Mouse (Mus musculus): Measurements from ENCODE around the gene Adgrb3.
"Not testable (repeated sequence)": the region's sequence is repeated elsewhere in the genome, so short reads cannot be mapped to it uniquely, and the experiment has no call there.

Gene Adgrb3

GRCm38 (mm10) chr1:25510321-25511055, 319.0 kb downstream of the Adgrb3 start:
- no peak for DNase-seq (ENCODE audit: low spot score in 2 of 2)

- no peak for DNase-seq (ENCODE audit: low spot score in 2 of 2)
Measured at GRCm38 (mm10) chr1:25504313-25504712, 325.2 kb downstream of the Adgrb3 start.

- no peak for DNase-seq (ENCODE audit: low spot score in 2 of 2)
Measured at GRCm38 (mm10) chr1:25503524-25503923, 326.0 kb downstream of the Adgrb3 start.

GRCm38 (mm10) chr1:25495202-25495914, 334.1 kb downstream of the Adgrb3 start:
- no peak for DNase-seq (ENCODE audit: low spot score in 2 of 2)

GRCm38 (mm10) chr1:25491503-25491902, 338.0 kb downstream of the Adgrb3 start:
- DNase-seq (ENCODE audit: low spot score in 2 of 2), result no peak

- no peak for DNase-seq (ENCODE audit: low spot score in 2 of 2)
Measured at GRCm38 (mm10) chr1:25490174-25490573, 339.3 kb downstream of the Adgrb3 start.

GRCm38 (mm10) chr1:25475699-25476098, 353.8 kb downstream of the Adgrb3 start:
- no peak for DNase-seq (ENCODE audit: low spot score in 2 of 2)

- DNase-seq (ENCODE audit: low spot score in 2 of 2), result no peak
Measured at GRCm38 (mm10) chr1:25474469-25474868, 355.0 kb downstream of the Adgrb3 start.

- DNase-seq (ENCODE audit: low spot score in 2 of 2), result not testable (repeated sequence)
Measured at GRCm38 (mm10) chr1:25471612-25472011, 357.9 kb downstream of the Adgrb3 start.

- no peak for DNase-seq (ENCODE audit: low spot score in 2 of 2)
Measured at GRCm38 (mm10) chr1:25462612-25463011, 366.9 kb downstream of the Adgrb3 start.

GRCm38 (mm10) chr1:25435506-25435905, 394.0 kb downstream of the Adgrb3 start:
- DNase-seq (ENCODE audit: low spot score in 2 of 2), result no peak

- DNase-seq (ENCODE audit: low spot score in 2 of 2), result no peak
Measured at GRCm38 (mm10) chr1:25430219-25430862, 399.2 kb downstream of the Adgrb3 start.

- no peak for DNase-seq (ENCODE audit: low spot score in 2 of 2)
Measured at GRCm38 (mm10) chr1:25420701-25421100, 408.8 kb downstream of the Adgrb3 start.

- no peak for DNase-seq (ENCODE audit: low spot score in 2 of 2)
Measured at GRCm38 (mm10) chr1:25419378-25419777, 410.1 kb downstream of the Adgrb3 start.

GRCm38 (mm10) chr1:25415084-25415483, 414.4 kb downstream of the Adgrb3 start:
- no peak for DNase-seq (ENCODE audit: low spot score in 2 of 2)

- DNase-seq (ENCODE audit: low spot score in 2 of 2), result no peak
Measured at GRCm38 (mm10) chr1:25364186-25364585, 465.3 kb downstream of the Adgrb3 start.

- no peak for DNase-seq (ENCODE audit: low spot score in 2 of 2)
Measured at GRCm38 (mm10) chr1:25358554-25358953, 471.0 kb downstream of the Adgrb3 start.

- no peak for DNase-seq (ENCODE audit: low spot score in 2 of 2)
Measured at GRCm38 (mm10) chr1:25355486-25355885, 474.0 kb downstream of the Adgrb3 start.

- no peak for DNase-seq (ENCODE audit: low spot score in 2 of 2)
Measured at GRCm38 (mm10) chr1:25344876-25345275, 484.6 kb downstream of the Adgrb3 start.

GRCm38 (mm10) chr1:25325406-25325805, 504.1 kb downstream of the Adgrb3 start:
- DNase-seq (ENCODE audit: low spot score in 2 of 2), result no peak

- DNase-seq (ENCODE audit: low spot score in 2 of 2), result no peak
Measured at GRCm38 (mm10) chr1:25317142-25317541, 512.4 kb downstream of the Adgrb3 start.

GRCm38 (mm10) chr1:25312344-25312743, 517.2 kb downstream of the Adgrb3 start:
- no peak for DNase-seq (ENCODE audit: low spot score in 2 of 2)

- DNase-seq (ENCODE audit: low spot score in 2 of 2), result no peak
Measured at GRCm38 (mm10) chr1:25310066-25310465, 519.4 kb downstream of the Adgrb3 start.

Data from urinary bladder, postnatal 36 days (tissue).